Mouse (Mus musculus) liver, embryonic 14.5 days (tissue): ENCODE data around the gene Rtn4rl1.
A peak's percentile ranks its signal among the peaks of the same experiment; 100 is the strongest.

Experiments used
- CTCF ChIP-seq: IDR thresholded peaks from 2 replicates; pipeline ENCODE4 v1.5.1; 2016; ENCODE audit warnings: antibody characterized with exemption, low read depth, control low read depth
- EP300 ChIP-seq: IDR thresholded peaks from 2 replicates; pipeline ENCODE4 v1.6.1; 2016; ENCODE audit warnings: antibody characterized with exemption, low read depth

- TF ChIP-seq CTCF (peak; percentile 84), EP300 (no peak)
Measured at GRCm38 (mm10) chr11:75168590-75169361, 24.8 kb upstream of the Rtn4rl1 start.
